Mouse (Mus musculus) neural tube, embryonic 13.5 days (tissue): ENCODE measurements around the gene Slc13a2. TPM values are rescaled to one million over a fixed set of nuclear protein-coding genes. Genes with fewer than 3 reads are reported as not detected.

ENCODE experiments used
- polyA plus RNA-seq: library from polyadenylated mRNA; unstranded; fragments of >200 nt; fragmentation: Nextera tagmentation; extraction: Ambion mirVana; gene quantifications from 2 replicates; pipeline ENCODE4 v1.2.1, GENCODE M21; 2015

Gene Slc13a2
- polyA plus RNA-seq, 1 experiment from 2014 or later, result not detected

Other genes starting within 250 kb of the Slc13a2 start
- gene Nek8, start 245.5 kb downstream of the Slc13a2 start, polyA plus RNA-seq, result 8.2 and 8.3 TPM in 2 replicates
- 10.2 and 11.1 TPM in 2 replicates for gene Tlcd1, start 245.5 kb downstream of the Slc13a2 start, polyA plus RNA-seq
- 930 and 991 TPM in 2 replicates for gene Rpl23a, start 238.6 kb downstream of the Slc13a2 start, polyA plus RNA-seq
- 58.8 and 60.3 TPM in 2 replicates for gene Rab34, start 233.8 kb downstream of the Slc13a2 start, polyA plus RNA-seq
- gene Proca1, start 228.8 kb downstream of the Slc13a2 start, polyA plus RNA-seq, result 1.7 and 2.3 TPM in 2 replicates
- 89.9 and 90.1 TPM in 2 replicates for gene Sdf2, start 176.5 kb downstream of the Slc13a2 start, polyA plus RNA-seq
- gene Supt6, start 176.2 kb downstream of the Slc13a2 start, polyA plus RNA-seq, result 28.2 and 29.5 TPM in 2 replicates
- 57.9 and 64.2 TPM in 2 replicates for gene 2610507B11Rik, start 160.5 kb downstream of the Slc13a2 start, polyA plus RNA-seq
- 0.19 and 0.25 TPM in 2 replicates for gene BC030499, start 131.4 kb downstream of the Slc13a2 start, polyA plus RNA-seq
- 7.0 and 8.2 TPM in 2 replicates for gene Spag5, start 120.7 kb downstream of the Slc13a2 start, polyA plus RNA-seq
- 143 and 149 TPM in 2 replicates for gene Aldoc, start 99.2 kb downstream of the Slc13a2 start, polyA plus RNA-seq
- gene Pigs, start 93.8 kb downstream of the Slc13a2 start, polyA plus RNA-seq, result 79.6 and 79.7 TPM in 2 replicates
- gene Unc119, start 78.7 kb downstream of the Slc13a2 start, polyA plus RNA-seq, result 80.0 and 81.9 TPM in 2 replicates
- gene Foxn1, start 35.7 kb downstream of the Slc13a2 start, polyA plus RNA-seq, result not detected in 2 replicates
- 16.5 and 16.9 TPM in 2 replicates for gene Slc46a1, start 43.5 kb upstream of the Slc13a2 start, polyA plus RNA-seq
- 41.1 and 43.0 TPM in 2 replicates for gene Sarm1, start 75.5 kb upstream of the Slc13a2 start, polyA plus RNA-seq
- gene Vtn, start 76.9 kb upstream of the Slc13a2 start, polyA plus RNA-seq, result 181 and 197 TPM in 2 replicates
- gene Sebox, start 81.2 kb upstream of the Slc13a2 start, polyA plus RNA-seq, result 0.15 TPM in 1 of 2 replicates, not detected in the other
- 92.7 and 101 TPM in 2 replicates for gene Tmem199, start 90.0 kb upstream of the Slc13a2 start, polyA plus RNA-seq
- 178 and 191 TPM in 2 replicates for gene Poldip2, start 90.0 kb upstream of the Slc13a2 start, polyA plus RNA-seq
- gene Tnfaip1, start 114.1 kb upstream of the Slc13a2 start, polyA plus RNA-seq, result 50.7 and 54.2 TPM in 2 replicates
- gene Ift20, start 114.1 kb upstream of the Slc13a2 start, polyA plus RNA-seq, result 120 and 122 TPM in 2 replicates
- gene Tmem97, start 128.6 kb upstream of the Slc13a2 start, polyA plus RNA-seq, result 29.1 and 31.5 TPM in 2 replicates